Mouse (Mus musculus) effector memory CD4-positive, alpha-beta T cell, adult 7 months (primary cell): Measurements from ENCODE around the gene Gm33543. TPM values are rescaled to one million over a fixed set of nuclear protein-coding genes. Genes with fewer than 3 reads are reported as not detected.

Source experiments
- polyA plus RNA-seq: library from polyadenylated mRNA; unstranded; fragments of 100-300 nt; shearing (Covaris generic); gene quantifications from one replicate; pipeline ENCODE4 v1.2.1, GENCODE M21; 2017

Gm33543 gene
- not detected for polyA plus RNA-seq

GRCm38 (mm10) chr10:95842789-95843637 is at the start of gene Gm33543:
TSS of gene Gm33543 (minus strand) at chr10:95842930.

Other genes with a start within 250 kb of the Gm33543 start
- not detected for gene Anapc15-ps, start 169.5 kb downstream of the Gm33543 start, polyA plus RNA-seq
- 54.1 TPM for gene Eea1, start 97.7 kb upstream of the Gm33543 start, polyA plus RNA-seq